Mouse (Mus musculus) MEL (cell line): ENCODE results near the gene Dtnb. TPM values are rescaled to one million over a fixed set of nuclear protein-coding genes. Genes with fewer than 3 reads are reported as not detected.

Experiments
- DNase-seq: peaks from one replicate; pipeline ENCODE4 v3.0.0; 2011; ENCODE audit warnings: low read depth, low spot score
- H3K27ac ChIP-seq: 2 replicates; pipeline ENCODE4 v1.5.1; 2012; ENCODE audit warnings: low read depth, mild to moderate bottlenecking, control low read depth, low read length, moderate library complexity; ENCODE audit not compliant: control insufficient read depth
- H3K27me3 ChIP-seq, 2 experiments: fragments of 150-350 bp in 1 of 2; sonication (generic) in 1 of 2; 2 replicates each; pipeline ENCODE4 v1.6.1; 2012; ENCODE audit warnings: low read length in 2 of 2, mild to moderate bottlenecking in 2 of 2, improper control_type of control experiment in 1 of 2, moderate library complexity in 1 of 2; ENCODE audit not compliant: insufficient read depth in 2 of 2, control insufficient read depth in 1 of 2
- H3K36me3 ChIP-seq, 2 experiments: 2 replicates each; pipeline ENCODE4 v1.6.1; 2012 to 2014; ENCODE audit warnings: low read length in 2 of 2, improper control_type of control experiment in 1 of 2, inconsistent platforms in 1 of 2, mild to moderate bottlenecking in 1 of 2; ENCODE audit not compliant: insufficient read depth in 2 of 2, control insufficient read depth in 1 of 2
- H3K4me1 ChIP-seq, 2 experiments: fragments of 150-350 bp in 1 of 2; sonication (generic) in 1 of 2; 2 replicates each; pipeline ENCODE4 v1.6.1; 2012; ENCODE audit warnings: low read length in 2 of 2, improper control_type of control experiment in 1 of 2, mild to moderate bottlenecking in 1 of 2; ENCODE audit not compliant: insufficient read depth in 2 of 2, control insufficient read depth in 1 of 2
- H3K4me3 ChIP-seq, 2 experiments: fragments of 150-350 bp in 1 of 2; sonication (generic) in 1 of 2; 2 replicates each; pipeline ENCODE4 v1.5.1; 2012; ENCODE audit warnings: low read depth in 2 of 2, low read length in 2 of 2, mild to moderate bottlenecking in 2 of 2, moderate library complexity in 2 of 2, control low read depth in 1 of 2, improper control_type of control experiment in 1 of 2; ENCODE audit not compliant: control insufficient read depth in 1 of 2, insufficient read depth in 1 of 2
- H3K79me2 ChIP-seq: 2 replicates; pipeline ENCODE4 v1.6.1; 2012; ENCODE audit warnings: mild to moderate bottlenecking, low read length, moderate library complexity; ENCODE audit not compliant: control insufficient read depth, poor library complexity, insufficient read depth
- H3K9ac ChIP-seq: 2 replicates; pipeline ENCODE4 v1.6.1; 2012; ENCODE audit warnings: low read depth, mild to moderate bottlenecking, control low read depth, low read length, moderate library complexity; ENCODE audit not compliant: control insufficient read depth, poor library complexity, severe bottlenecking
- H3K9me3 ChIP-seq: fragments of 150-350 bp; sonication (generic); replicated peaks from 2 replicates; pipeline ENCODE4 v1.6.1; 2012; ENCODE audit warnings: mild to moderate bottlenecking, low read length, improper control_type of control experiment, moderate library complexity; ENCODE audit not compliant: insufficient read depth
- CHD2 ChIP-seq: IDR thresholded peaks from 2 replicates; pipeline ENCODE4 v1.6.1; 2011; ENCODE audit warnings: low read length, improper control_type of control experiment
- CTCF ChIP-seq, 3 experiments: IDR thresholded peaks in 2 of 3; conservative IDR thresholded peaks in 1 of 3; 2 replicates each; pipeline ENCODE4 v1.5.1; 2011 to 2012; ENCODE audit warnings: low read length in 3 of 3, low read depth in 2 of 3, mild to moderate bottlenecking in 2 of 3, improper control_type of control experiment in 1 of 3, inconsistent platforms in 1 of 3, mixed read lengths in 1 of 3, moderate library complexity in 1 of 3; ENCODE audit not compliant: control insufficient read depth in 1 of 3, insufficient read depth in 1 of 3, poor library complexity in 1 of 3, severe bottlenecking in 1 of 3
- E2F4 ChIP-seq: IDR thresholded peaks from 2 replicates; pipeline ENCODE4 v1.6.1; 2011; ENCODE audit warnings: low read depth, low read length, improper control_type of control experiment, borderline replicate concordance
- ELF1 ChIP-seq: IDR thresholded peaks from 2 replicates; pipeline ENCODE4 v1.6.1; 2014; ENCODE audit warnings: low read depth, mild to moderate bottlenecking, inconsistent platforms, low read length, improper control_type of control experiment, moderate library complexity
- EP300 ChIP-seq, 2 experiments: IDR thresholded peaks; 2 replicates each; pipeline ENCODE4 v1.6.1; 2011; ENCODE audit warnings: improper control_type of control experiment in 2 of 2, low read length in 2 of 2, low read depth in 1 of 2, mild to moderate bottlenecking in 1 of 2
- ETS1 ChIP-seq: IDR thresholded peaks from 2 replicates; pipeline ENCODE4 v1.6.1; 2012; ENCODE audit warnings: low read depth, mild to moderate bottlenecking, inconsistent platforms, low read length, improper control_type of control experiment, moderate library complexity
- GABPA ChIP-seq: IDR thresholded peaks from 2 replicates; pipeline ENCODE4 v1.6.1; 2012; ENCODE audit warnings: low read depth, mild to moderate bottlenecking, inconsistent platforms, low read length, improper control_type of control experiment, moderate library complexity
- HCFC1 ChIP-seq: IDR thresholded peaks from 2 replicates; pipeline ENCODE4 v1.6.1; 2012; ENCODE audit warnings: low read depth, mild to moderate bottlenecking, inconsistent platforms, low read length, improper control_type of control experiment, moderate library complexity
- MAFK ChIP-seq: IDR thresholded peaks from 2 replicates; pipeline ENCODE4 v1.6.1; 2011; ENCODE audit warnings: low read depth, mild to moderate bottlenecking, low read length, improper control_type of control experiment, borderline replicate concordance
- MXI1 ChIP-seq: IDR thresholded peaks from 2 replicates; pipeline ENCODE4 v1.6.1; 2011; ENCODE audit warnings: mild to moderate bottlenecking, low read depth, low read length, improper control_type of control experiment
- MYB ChIP-seq: IDR thresholded peaks from 2 replicates; pipeline ENCODE4 v1.6.1; 2011; ENCODE audit warnings: mild to moderate bottlenecking, low read depth, low read length, improper control_type of control experiment
- MYC ChIP-seq: IDR thresholded peaks from 2 replicates; pipeline ENCODE4 v1.6.1; 2011; ENCODE audit warnings: low read depth, mild to moderate bottlenecking, low read length, improper control_type of control experiment, moderate library complexity
- NELFE ChIP-seq: IDR thresholded peaks from 2 replicates; pipeline ENCODE4 v1.6.1; 2011; ENCODE audit warnings: low read depth, low read length, improper control_type of control experiment
- NRF1 ChIP-seq: IDR thresholded peaks from 2 replicates; pipeline ENCODE4 v1.6.1; 2014; ENCODE audit warnings: low read depth, mild to moderate bottlenecking, inconsistent platforms, low read length, improper control_type of control experiment, moderate library complexity; ENCODE audit not compliant: poor library complexity, insufficient read depth, severe bottlenecking
- POLR2AphosphoS2 ChIP-seq: IDR thresholded peaks from 2 replicates; pipeline ENCODE4 v1.6.1; 2011; ENCODE audit warnings: low read length, improper control_type of control experiment
- POLR2AphosphoS5 ChIP-seq: IDR thresholded peaks from 2 replicates; pipeline ENCODE4 v1.6.1; 2012; ENCODE audit warnings: low read depth, borderline replicate concordance, mild to moderate bottlenecking, inconsistent platforms, low read length, moderate library complexity, mixed read lengths
- RAD21 ChIP-seq: IDR thresholded peaks from 2 replicates; pipeline ENCODE4 v1.6.1; 2011; ENCODE audit warnings: mild to moderate bottlenecking, low read depth, low read length, improper control_type of control experiment
- RCOR1 ChIP-seq: IDR thresholded peaks from 2 replicates; pipeline ENCODE4 v1.6.1; 2012; ENCODE audit warnings: low read depth, mild to moderate bottlenecking, inconsistent platforms, low read length, improper control_type of control experiment
- SMC3 ChIP-seq: IDR thresholded peaks from 2 replicates; pipeline ENCODE4 v1.6.1; 2011; ENCODE audit warnings: low read depth, low read length, improper control_type of control experiment
- TBP ChIP-seq: IDR thresholded peaks from 2 replicates; pipeline ENCODE4 v1.8.0; 2011; ENCODE audit warnings: low read depth, low read length, improper control_type of control experiment
- TCF12 ChIP-seq: IDR thresholded peaks from 2 replicates; pipeline ENCODE4 v1.6.1; 2014; ENCODE audit warnings: low read depth, mild to moderate bottlenecking, inconsistent platforms, low read length, improper control_type of control experiment, moderate library complexity
- UBTF ChIP-seq: IDR thresholded peaks from 2 replicates; pipeline ENCODE4 v1.6.1; 2012; ENCODE audit warnings: low read depth, mild to moderate bottlenecking, inconsistent platforms, low read length, improper control_type of control experiment, moderate library complexity, borderline replicate concordance; ENCODE audit not compliant: insufficient read depth
- USF1 ChIP-seq: IDR thresholded peaks from 2 replicates; pipeline ENCODE4 v1.6.1; 2014; ENCODE audit warnings: low read depth, mild to moderate bottlenecking, inconsistent platforms, low read length, improper control_type of control experiment, moderate library complexity
- USF2 ChIP-seq, 2 experiments: IDR thresholded peaks; 2 replicates each; pipeline ENCODE4 v1.6.1; 2011 to 2012; ENCODE audit warnings: improper control_type of control experiment in 2 of 2, low read length in 2 of 2, borderline replicate concordance in 1 of 2, inconsistent platforms in 1 of 2, low read depth in 1 of 2, mild to moderate bottlenecking in 1 of 2; ENCODE audit not compliant: insufficient read depth in 1 of 2
- ZC3H11A ChIP-seq: IDR thresholded peaks from 2 replicates; pipeline ENCODE4 v1.6.1; 2012; ENCODE audit warnings: low read depth, mild to moderate bottlenecking, inconsistent platforms, low read length, improper control_type of control experiment
- ZNF384 ChIP-seq: IDR thresholded peaks from 2 replicates; pipeline ENCODE4 v1.6.1; 2012; ENCODE audit warnings: low read depth, mild to moderate bottlenecking, inconsistent platforms, low read length, improper control_type of control experiment
- polyA plus RNA-seq, 2 experiments: library from polyadenylated mRNA; stranded (reverse) in 1 of 2; unstranded in 1 of 2; fragments of >175 nt in 1 of 2; fragments of >200 nt in 1 of 2; gene quantifications; 2 replicates each; pipeline versions ENCODE4 v1.2.1 to v1.2.4; 2012; ENCODE audit warnings: low replicate concordance in 2 of 2, low read depth in 1 of 2; ENCODE audit not compliant: insufficient read length in 2 of 2, insufficient read depth in 1 of 2, missing spikeins in 1 of 2
- total RNA-seq: library from RNA; depleted of rRNA; stranded (reverse); fragments of 300-350 nt; gene quantifications from 2 replicates; pipeline ENCODE4 v1.2.3, GENCODE M21; 2012

Dtnb gene
- total and polyA plus RNA-seq, 3 experiments = 18.6 to 24.9 TPM; not detected in 1

GRCm38 (mm10) chr12:3609747-3610146 lies 37.6 kb downstream of the Dtnb start:
- no peaks in the 10 kb centered on the region for H3K79me2 ChIP-seq
- TF ChIP-seq TCF12 = no peak
- no peak for TF ChIP-seq TBP
- no peak for TF ChIP-seq POLR2AphosphoS5
- TF ChIP-seq CTCF (IDR thresholded peaks at IDR 0.05 in 2 of 3, conservative IDR thresholded peaks at IDR 0.05 in 1 of 3; ENCODE audit: control insufficient read depth in 1 of 3, insufficient read depth in 1 of 3, low read depth in 2 of 3, low read length in 3 of 3, poor library complexity in 1 of 3, severe bottlenecking in 1 of 3) = peak in 2 of 3 experiments; percentile 50 to 57; a peak in 4 of 6 replicates
- no peak for TF ChIP-seq UBTF
- TF ChIP-seq POLR2AphosphoS2 = no peak
- no peak for TF ChIP-seq RCOR1
- TF ChIP-seq ELF1 = no peak
- TF ChIP-seq ZC3H11A = peak; percentile 22; the same call in 1 of the 2 replicates
- no peak for TF ChIP-seq ETS1
- no peak for TF ChIP-seq CHD2
- TF ChIP-seq MYC = no peak
- peak; percentile 40 for TF ChIP-seq RAD21
- peak; percentile 51 for TF ChIP-seq SMC3
- no peak for TF ChIP-seq GABPA
- H3K4me1 ChIP-seq = no peaks in the 10 kb centered on the region
- H3K9me3 ChIP-seq = no peaks in the 10 kb centered on the region
- H3K9ac ChIP-seq = no peak overlapping the region
- no peaks in the 10 kb centered on the region for H3K27me3 ChIP-seq
- no peaks in the 10 kb centered on the region for H3K36me3 ChIP-seq
- no peak overlapping the region for H3K27ac ChIP-seq
- DNase-seq = peak; percentile 69
- H3K4me3 ChIP-seq = no peak overlapping the region

DNA sequence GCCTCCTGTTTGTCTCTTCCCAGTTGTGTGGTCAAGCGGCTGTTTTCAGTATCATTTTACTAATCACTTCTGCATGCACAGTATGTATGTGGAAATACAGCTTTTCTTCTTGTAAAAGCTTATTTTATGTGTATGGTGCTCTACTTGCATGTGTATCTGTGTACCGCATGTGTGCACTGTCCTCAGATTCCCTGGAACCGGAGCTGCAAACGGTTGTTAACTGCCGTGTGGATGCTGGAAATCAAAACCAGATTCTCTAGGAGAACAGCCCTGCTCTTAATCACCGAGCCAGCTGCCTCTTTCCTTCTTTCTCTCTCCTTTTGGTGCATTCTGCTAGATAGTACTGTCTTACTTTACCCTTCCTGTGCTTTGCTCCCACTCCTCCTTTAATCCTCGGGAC lies 39.7 kb downstream of the Dtnb start:
- DNase-seq = no peak
- TF ChIP-seq RAD21 (no peak), GABPA (no peak), MAFK (no peak), HCFC1 (no peak), ETS1 (no peak), ZNF384 (no peak), NELFE (no peak), MYB (no peak), E2F4 (no peak), CHD2 (no peak), SMC3 (no peak), MXI1 (no peak), CTCF (IDR thresholded peaks at IDR 0.05 in 2 of 3, conservative IDR thresholded peaks at IDR 0.05 in 1 of 3; ENCODE audit: control insufficient read depth in 1 of 3, insufficient read depth in 1 of 3, low read depth in 2 of 3, low read length in 3 of 3, poor library complexity in 1 of 3, severe bottlenecking in 1 of 3) (no peak), USF2 (IDR thresholded peaks at IDR 0.05; ENCODE audit: borderline replicate concordance in 1 of 2, insufficient read depth in 1 of 2, low read depth in 1 of 2, low read length in 2 of 2) (no peak), EP300 (IDR thresholded peaks at IDR 0.05; ENCODE audit: low read depth in 1 of 2, low read length in 2 of 2) (no peak), USF1 (no peak), NRF1 (no peak), POLR2AphosphoS5 (no peak)
- TF ChIP-seq, all 39 proteins: peak for 0
- no peak overlapping the region for H3K4me3 ChIP-seq
- no peaks in the 10 kb centered on the region for H3K79me2 ChIP-seq
- H3K36me3 ChIP-seq = no peaks in the 10 kb centered on the region
- H3K27me3 ChIP-seq = no peaks in the 10 kb centered on the region
- H3K4me1 ChIP-seq = no peaks in the 10 kb centered on the region
- H3K9ac ChIP-seq = no peak overlapping the region
- H3K9me3 ChIP-seq = no peaks in the 10 kb centered on the region
- H3K27ac ChIP-seq = no peak overlapping the region
